Mouse (Mus musculus) left cerebral cortex, postnatal 14 days (tissue): ENCODE results near the gene Hyou1. TPM values are rescaled to one million over a fixed set of nuclear protein-coding genes. Genes with fewer than 3 reads are reported as not detected.
"Not testable (repeated sequence)": the region's sequence is repeated elsewhere in the genome, so short reads cannot be mapped to it uniquely, and the experiment has no call there.

Experiments used
- DNase-seq, 2 experiments: peaks; one replicate each; pipeline ENCODE4 v3.0.0; 2021 to 2022; ENCODE audit warnings: low spot score in 2 of 2, mixed read lengths in 1 of 2
- intact Hi-C: fragments of 180-260 bp; cut with DNase I; formaldehyde crosslinking; loops from one replicate; pipeline ENCODE4 v1.15.1; 2025
- long read RNA-seq, 2 experiments: library from polyadenylated mRNA; stranded (forward); transcript quantifications; one replicate each; pipeline ENCODE4 v2.0.0; 2021
- total RNA-seq, 2 experiments: library from RNA; stranded (reverse); gene quantifications; 2 replicates each; pipeline ENCODE4 v1.2.3; 2021

Hyou1 gene
- total RNA-seq, result 100 to 1,000 TPM; 100 to 101 TPM
- long read RNA-seq, experiment 1, full-length matches to known transcripts, result 48 of 71 reads
- long read RNA-seq, experiment 1, partial matches to known transcripts, result 13 of 71 reads
- long read RNA-seq, experiment 1, other reads (novel, unspliced or antisense), result 10 of 71 reads
- long read RNA-seq, experiment 2, full-length matches to known transcripts, result 44 of 59 reads
- long read RNA-seq, experiment 2, partial matches to known transcripts, result 9 of 59 reads
- long read RNA-seq, experiment 2, other reads (novel, unspliced or antisense), result 6 of 59 reads

DNA sequence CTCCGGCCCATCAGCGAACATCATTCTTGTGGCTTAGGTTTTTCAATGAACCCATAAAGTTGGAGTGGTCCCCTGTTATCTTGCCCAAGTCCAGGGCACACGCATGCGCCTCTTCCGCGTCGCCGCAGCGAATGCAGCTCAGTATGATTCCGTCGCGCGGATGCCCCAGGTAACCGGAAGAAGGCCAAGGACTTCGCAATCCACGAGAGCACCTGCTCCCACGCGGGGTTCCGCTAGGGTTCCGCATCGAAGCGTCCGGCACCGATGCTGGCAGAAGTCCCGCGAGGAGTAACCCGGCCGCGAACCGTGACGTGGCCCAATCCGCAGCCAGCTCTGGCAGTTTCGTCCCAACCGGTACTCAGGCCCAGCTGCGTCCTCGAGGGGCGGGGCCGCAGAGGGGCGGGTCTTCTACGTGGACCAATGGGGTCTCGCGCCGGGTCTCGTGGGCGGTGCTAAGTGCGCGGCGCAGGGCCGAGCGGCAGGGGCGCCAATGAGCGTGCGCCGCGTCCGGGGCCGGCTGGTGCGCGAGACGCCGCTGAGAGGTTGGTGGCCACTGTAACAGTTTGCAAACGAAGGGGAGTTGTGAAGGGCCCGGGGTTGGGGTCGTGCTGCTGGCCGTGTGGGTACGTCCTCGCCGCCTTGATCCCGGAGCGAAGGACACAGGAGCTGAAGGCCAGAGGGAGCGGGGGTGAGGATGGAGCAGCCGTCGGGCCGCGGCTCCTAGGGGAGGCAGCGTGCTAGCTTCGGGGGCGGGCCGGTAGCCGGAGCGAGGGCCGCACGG, at the start of gene Hyou1:
Gene Hyou1, plus strand, starts transcription at position 437 of the 781 bp plus-strand sequence.
- peak; percentile 99 for DNase-seq
- intact Hi-C loops, result no loop called here

DNA sequence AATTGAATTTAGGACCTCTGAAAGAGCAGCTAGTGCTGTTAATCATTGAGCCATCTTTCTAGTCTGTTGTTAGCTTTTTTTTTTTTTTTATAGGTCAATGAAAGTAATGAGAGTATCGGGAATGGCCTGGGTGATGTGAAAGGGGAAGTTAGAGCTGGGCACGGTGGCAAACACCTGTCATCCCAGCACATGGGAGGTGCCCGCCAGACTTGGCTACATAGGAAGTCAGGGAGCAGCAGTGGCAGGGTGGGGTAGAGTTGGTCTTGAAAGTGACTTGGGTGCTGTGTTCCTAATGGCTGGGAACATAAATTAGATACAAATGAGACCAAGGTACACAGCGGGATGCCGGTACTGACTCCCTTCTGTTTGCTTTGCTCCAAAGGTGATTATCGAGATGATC, 48.6 kb upstream of the Hyou1 start:
- intact Hi-C loops, result no loop called here
- no peak for DNase-seq

- intact Hi-C loops, result no loop called here
These were observed 46.2 kb upstream of the Hyou1 start for GRCm38 (mm10) chr9:44332918-44333638.

GRCm38 (mm10) chr9:44334396-44335330, 44.6 kb upstream of the Hyou1 start, which contains the start of gene H2afx:
Gene H2afx (plus strand): TSS chr9:44334694.
- DNase-seq, result peak; percentile 99
- intact Hi-C loops, result no loop called here

More at GRCm38 (mm10) chr9:44332918-44333638, 46.2 kb upstream of the Hyou1 start:
- DNase-seq, result no peak

GRCm38 (mm10) chr9:44335331-44336092, 43.8 kb upstream of the Hyou1 start:
- DNase-seq, result peak in 1 of 2 experiments; percentile 24
- intact Hi-C loops, result no loop called here

GRCm38 (mm10) chr9:44336093-44336406, 43.2 kb upstream of the Hyou1 start:
- intact Hi-C loops, result no loop called here
- DNase-seq, result no peak

GRCm38 (mm10) chr9:44336513-44336912, 42.8 kb upstream of the Hyou1 start:
- DNase-seq, intact Hi-C loops: not testable (repeated sequence)

GRCm38 (mm10) chr9:44336964-44337363, 42.3 kb upstream of the Hyou1 start:
- intact Hi-C loops, result no loop called here
- no peak for DNase-seq

GRCm38 (mm10) chr9:44337436-44338169, 41.7 kb upstream of the Hyou1 start:
- intact Hi-C loops, result no loop called here
- no peak for DNase-seq

- no peak for DNase-seq
- intact Hi-C loops, result no loop called here
These were observed 40.7 kb upstream of the Hyou1 start for GRCm38 (mm10) chr9:44338574-44338973.

DNA sequence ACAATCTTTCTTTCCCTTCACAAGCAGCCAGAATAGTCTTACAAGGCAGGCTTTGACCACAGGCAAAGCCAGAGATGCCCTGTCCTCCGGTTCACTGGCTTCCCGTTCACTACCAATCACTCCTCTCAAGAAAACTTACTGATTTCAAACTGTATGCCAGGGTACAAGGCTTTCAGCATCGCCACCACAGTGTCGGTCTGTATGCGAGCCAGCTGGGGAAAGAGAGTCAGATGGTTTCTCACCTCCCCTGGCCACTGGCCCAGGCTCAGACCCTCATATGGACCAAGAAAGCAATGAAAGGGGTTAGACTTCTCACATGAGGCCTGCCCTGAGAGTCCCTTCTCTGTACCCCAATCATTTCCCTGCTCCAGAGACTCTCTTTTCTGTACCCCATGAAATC, 37.8 kb upstream of the Hyou1 start:
- DNase-seq, result no peak
- intact Hi-C loops, result no loop called here

DNA sequence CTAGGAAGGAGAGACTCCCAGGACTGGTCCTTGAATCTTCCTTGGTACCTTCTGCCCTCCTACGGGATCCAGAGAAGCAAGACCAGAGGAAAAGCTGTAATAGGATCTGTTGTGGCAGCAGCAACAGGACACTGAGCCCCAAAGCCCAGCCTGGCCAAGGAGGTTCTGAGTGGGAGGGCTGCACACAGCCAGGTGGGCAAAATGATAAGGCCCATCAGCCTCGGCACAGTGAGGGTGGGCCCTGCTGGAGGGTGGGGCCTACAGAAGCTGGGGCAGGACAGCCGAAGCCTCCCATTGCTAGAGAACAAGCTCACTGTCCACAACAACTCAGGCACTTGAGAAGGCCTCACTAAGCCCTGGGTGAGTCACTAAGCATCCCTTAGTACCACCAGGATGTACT, 37.1 kb upstream of the Hyou1 start:
- intact Hi-C loops, result no loop called here

DNA sequence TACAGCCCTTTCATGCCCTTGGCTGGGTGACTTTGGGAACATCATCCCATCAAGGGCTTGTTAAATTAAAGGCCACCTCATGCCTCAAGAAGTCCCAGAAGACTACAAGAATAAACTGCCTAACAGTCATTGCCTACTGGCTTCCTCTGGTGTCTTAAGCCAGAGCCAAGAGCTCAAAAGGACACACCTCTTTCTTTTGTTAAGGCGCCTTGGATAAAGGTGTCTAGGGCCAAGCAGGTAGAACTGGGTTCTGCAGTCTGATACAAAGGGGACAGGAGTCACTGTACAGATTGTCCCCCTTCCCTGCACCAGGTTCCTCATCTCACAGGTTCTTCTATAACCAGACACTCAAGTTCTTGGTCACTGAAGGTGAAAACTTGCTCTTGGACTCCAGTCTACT, 36.7 kb upstream of the Hyou1 start:
- DNase-seq, result no peak
- intact Hi-C loops, result no loop called here

More for the DNA sequence above, 37.1 kb upstream of the Hyou1 start:
- no peak for DNase-seq

DNA sequence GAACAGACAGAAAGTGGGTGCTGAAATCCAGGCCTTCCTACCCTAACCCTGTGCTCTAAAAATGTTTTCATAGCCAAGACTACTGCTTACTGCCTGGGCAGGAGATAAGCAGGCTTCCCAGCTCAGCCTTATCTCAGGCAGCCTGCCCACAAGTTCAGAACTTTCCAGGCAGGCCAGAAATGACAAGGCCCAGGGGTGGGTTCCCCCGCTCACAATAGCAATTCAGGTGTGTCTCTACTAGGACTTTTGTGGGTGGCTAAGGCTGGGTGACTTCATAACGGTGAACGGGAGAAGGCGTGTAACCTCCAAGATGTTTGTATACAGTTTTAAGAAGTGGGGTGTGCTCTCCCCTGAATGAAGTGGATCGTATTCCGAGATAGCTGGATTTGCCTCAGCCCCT, 36.0 kb upstream of the Hyou1 start:
- intact Hi-C loops, result no loop called here
- no peak for DNase-seq

DNA sequence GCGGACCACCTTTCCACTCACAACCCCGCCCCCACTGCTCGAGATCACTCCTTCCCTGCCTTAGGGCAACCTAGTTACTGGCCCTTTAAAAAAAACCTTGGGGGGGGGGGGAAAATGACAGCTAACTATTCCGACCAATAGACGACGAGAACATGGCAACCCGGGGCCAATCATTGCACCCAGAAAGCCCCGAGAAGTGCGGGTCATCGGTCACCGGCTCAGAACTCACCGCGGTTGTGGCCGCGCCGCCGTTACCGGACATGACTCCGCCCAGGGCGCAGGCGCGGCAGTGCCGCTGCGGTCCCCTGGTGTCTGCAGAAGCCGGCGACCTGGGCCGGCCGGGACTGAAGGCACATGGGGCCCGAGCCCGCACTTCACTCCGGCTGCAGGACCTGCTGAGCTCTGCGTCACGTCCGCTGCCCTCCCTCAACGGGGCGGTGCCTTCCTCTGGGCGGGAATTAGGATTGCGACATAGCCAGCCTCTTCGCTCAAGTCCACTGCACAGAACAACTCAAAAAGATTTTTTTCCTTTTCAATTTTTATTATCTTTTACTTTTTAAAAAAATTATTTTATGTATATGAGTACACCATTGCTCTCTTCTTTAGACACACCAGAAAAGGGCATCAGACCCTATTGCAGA, 35.4 kb upstream of the Hyou1 start, which contains the start of gene Hmbs:
Gene Hmbs, minus strand, starts transcription at position 448 of the 641 bp plus-strand sequence.
- intact Hi-C loops, result no loop called here
- peak; percentile 85 to 87 for DNase-seq

DNA sequence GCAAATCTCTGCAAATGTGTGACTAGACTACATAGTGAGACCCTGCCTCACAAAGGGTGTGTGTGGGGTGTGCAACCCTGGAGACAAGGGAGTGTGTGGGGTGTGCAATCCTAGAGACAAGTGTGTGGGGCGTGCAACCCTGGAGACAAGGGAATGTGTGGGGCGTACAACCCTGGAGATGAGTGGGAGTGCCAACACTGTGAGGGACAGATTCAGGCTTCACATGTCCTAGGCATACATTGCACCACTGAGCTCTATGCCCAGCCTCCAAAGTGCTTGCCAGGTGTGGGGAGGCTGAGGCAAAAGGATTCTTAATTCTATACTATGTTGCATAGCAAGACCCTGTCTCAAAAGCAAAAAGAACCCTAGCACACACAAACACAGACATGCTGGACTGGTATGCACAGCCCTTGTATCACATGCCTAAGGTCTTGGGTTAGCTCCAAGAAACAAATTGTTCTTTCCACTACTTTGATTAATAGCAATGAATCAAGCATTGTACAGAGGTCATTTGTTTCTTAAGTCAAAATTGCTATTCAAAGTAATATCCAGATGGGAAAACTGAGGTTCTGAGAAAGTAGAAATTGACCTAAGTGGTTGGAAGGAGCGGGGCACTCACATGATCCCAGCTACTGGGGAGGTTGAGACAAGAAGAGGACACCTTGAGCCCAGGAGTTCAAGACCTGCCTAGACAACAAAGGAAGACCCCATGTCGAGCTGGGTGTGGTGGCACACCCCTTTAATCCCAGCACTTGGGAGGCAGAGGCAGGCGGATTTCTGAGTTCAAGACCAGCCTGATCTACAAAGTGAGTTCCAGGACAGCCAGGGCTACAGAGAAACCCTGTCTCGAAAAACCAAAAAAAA, 33.5 kb upstream of the Hyou1 start:
- no peak for DNase-seq
- intact Hi-C loops, result no loop called here
